22 mouse cellular contexts compared by ENCODE assay signal in genomic region chr1:30790220-30790619, GRCm38 (mm10).
"Had no signal": no experiment of that assay in that cellular context is flagged by ENCODE, and none has a peak within 500 bp of the region (broad histone marks: within the 10 kb centered on the region; RNA-seq: fewer than 3 reads in every experiment).

No protein-coding gene starts in this region.

- H3K4me1 ChIP-seq: megakaryocyte, embryonic 14.5 days; midbrain, embryonic 10.5 days; midbrain, embryonic 13.5 days; neural tube, embryonic 13.5 days; stomach, embryonic 15.5 days had no signal

- H3K4me2 ChIP-seq: limb, embryonic 15.5 days; liver, embryonic 11.5 days; lung, embryonic 14.5 days; midbrain, embryonic 13.5 days; neural tube, embryonic 13.5 days; stomach, embryonic 15.5 days had no signal

- H3K9ac ChIP-seq: limb, embryonic 15.5 days; liver, embryonic 14.5 days; liver, postnatal 0 days; lung, embryonic 14.5 days; midbrain, embryonic 13.5 days; neural tube, embryonic 13.5 days; stomach, embryonic 15.5 days had no signal

- H3K9me3 ChIP-seq: limb, embryonic 15.5 days; midbrain, embryonic 10.5 days; midbrain, embryonic 13.5 days; neural tube, embryonic 13.5 days; stomach, embryonic 15.5 days had no signal

- H3K27me3 ChIP-seq: limb, embryonic 15.5 days; megakaryocyte, embryonic 14.5 days; midbrain, embryonic 13.5 days; neural tube, embryonic 13.5 days; stomach, embryonic 15.5 days had no signal

- H3K36me3 ChIP-seq: limb, embryonic 15.5 days; midbrain, embryonic 10.5 days; midbrain, embryonic 13.5 days; neural tube, embryonic 13.5 days; stomach, embryonic 15.5 days had no signal

- ATAC-seq: liver, postnatal 0 days; lung, postnatal 0 days; midbrain, embryonic 13.5 days; midbrain, embryonic 16.5 days had no signal

- H3K4me3 ChIP-seq: layer of hippocampus, adult 2 months; limb, embryonic 15.5 days; megakaryocyte, embryonic 14.5 days; midbrain, embryonic 10.5 days; midbrain, embryonic 13.5 days; myocyte; neural tube, embryonic 13.5 days; stomach, embryonic 15.5 days had no signal

- DNase-seq: kidney, postnatal 25 days; layer of hippocampus, adult 9-11 months; liver, postnatal 0 days; lung, embryonic 14.5 days; retina, postnatal 1 day; right cerebral cortex, postnatal 25 days; spleen, adult 18-20 months; thymus, postnatal 36 days had no signal

- H3K27ac ChIP-seq: kidney, postnatal 0 days; layer of hippocampus, adult 2 months; limb, embryonic 15.5 days; liver, embryonic 14.5 days; macrophage; midbrain, embryonic 10.5 days; midbrain, embryonic 13.5 days; neural tube, embryonic 13.5 days; stomach, embryonic 15.5 days had no signal
